ENCODE assay signal across 13 mouse cellular contexts in the genomic region with DNA sequence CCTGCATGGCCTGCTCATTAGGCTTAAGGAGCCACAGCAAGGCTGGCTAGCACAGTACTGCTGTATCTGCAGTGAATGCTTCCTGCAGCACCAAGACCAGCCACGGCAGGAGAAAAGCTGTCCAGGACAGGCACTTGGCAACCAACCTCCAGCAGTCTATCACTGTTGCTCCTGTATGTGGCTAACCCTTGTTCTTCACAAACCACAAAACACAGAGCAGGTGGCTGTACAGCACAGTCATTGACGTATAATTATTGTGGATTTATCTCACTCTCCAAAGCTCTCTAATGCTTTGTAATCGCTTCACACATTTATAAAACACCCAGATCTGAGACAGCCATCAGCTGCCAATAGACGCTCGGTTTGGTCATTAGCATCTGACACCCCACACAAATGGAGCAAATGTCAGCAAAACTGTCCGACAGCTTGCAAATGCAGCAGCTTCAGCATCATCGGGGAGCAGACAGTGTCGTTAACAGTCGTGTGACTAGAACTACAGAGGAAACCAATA.
DNase-seq lines count a peak whose midpoint lies in the region; ATAC-seq and TF ChIP-seq lines count a peak whose summit lies in the region.
"Had no signal": no experiment of that assay in that cellular context is flagged by ENCODE, and none has a peak within 500 bp of the region (broad histone marks: within the 10 kb centered on the region; RNA-seq: fewer than 3 reads in every experiment).

No protein-coding gene starts in this region.

- ATAC-seq in hindbrain, postnatal 0 days = peak; percentile 70

- H3K9ac ChIP-seq in hindbrain, postnatal 0 days (replicated peaks; ENCODE audit: low read length) = no peak overlapping the region
- H3K9ac ChIP-seq: liver, embryonic 13.5 days had no signal

- H3K27me3 ChIP-seq in hindbrain, postnatal 0 days (ENCODE audit: insufficient read depth, low read length) = no peaks in the 10 kb centered on the region
- H3K27me3 ChIP-seq: liver, embryonic 13.5 days had no signal

- no peaks in the 10 kb centered on the region for H3K36me3 ChIP-seq in hindbrain, postnatal 0 days (ENCODE audit: insufficient read depth, low read length)
- H3K36me3 ChIP-seq: liver, embryonic 13.5 days had no signal

- WGBS in hindbrain, postnatal 0 days = 45% methylated on average over 9 of the region's 9 CpGs

- TF ChIP-seq CTCF in hindbrain, postnatal 0 days (IDR thresholded peaks at IDR 0.05; ENCODE audit: low read depth) = no peak

- no peak overlapping the region for H3K4me2 ChIP-seq in hindbrain, postnatal 0 days (ENCODE audit: low read depth, low read length)
- H3K4me2 ChIP-seq: liver, embryonic 13.5 days had no signal

- H3K4me3 ChIP-seq in hindbrain, postnatal 0 days (ENCODE audit: low read length) = no peak overlapping the region
- H3K4me3 ChIP-seq: liver, embryonic 13.5 days; myocyte had no signal

- no peaks in the 10 kb centered on the region for H3K9me3 ChIP-seq in hindbrain, postnatal 0 days (ENCODE audit: low read length)
- H3K9me3 ChIP-seq: liver, embryonic 13.5 days had no signal

- H3K4me1 ChIP-seq in hindbrain, postnatal 0 days (ENCODE audit: insufficient read depth, low read length) = no peaks in the 10 kb centered on the region; the same call in 1 of the 2 replicates
- H3K4me1 ChIP-seq: liver, embryonic 13.5 days had no signal

- H3K27ac ChIP-seq in hindbrain, postnatal 0 days = no peak overlapping the region
- H3K27ac ChIP-seq: liver, embryonic 13.5 days had no signal

- peak; percentile 42 to 49 for DNase-seq in cerebellum, postnatal 25 days
- no peak for DNase-seq in cerebellum, adult 11-12 months
- DNase-seq in retina, postnatal 1 day = peak; percentile 29
- DNase-seq in retina, embryonic 14.5 days (ENCODE audit: low spot score) = no peak
- peak; percentile 44 for DNase-seq in hindbrain, postnatal 0 days (ENCODE audit: low spot score)
- DNase-seq in retina, postnatal 7 days (ENCODE audit: low read depth, low spot score) = peak; percentile 16
- no peak for DNase-seq in kidney, adult 11 months
- no peak for DNase-seq in kidney, postnatal 4 days
- DNase-seq: heart, postnatal 10 days; kidney, adult 8-10 months; liver, embryonic 13.5 days; thymus, postnatal 14 days had no signal

Comparison
In these comparisons a context has a peak if more than half of its experiments do, and no peak if none do; other contexts are left out.
1. DNase-seq: peak in cerebellum, postnatal 25 days (2 of 2), retina, postnatal 1 day (single experiment), hindbrain, postnatal 0 days (single experiment) and retina, postnatal 7 days (single experiment); none in cerebellum, adult 11-12 months (single experiment), retina, embryonic 14.5 days (single experiment), kidney, adult 11 months (single experiment) and kidney, postnatal 4 days (0 of 2).